Mouse (Mus musculus): ENCODE measurements at regions not wholly inside any gene's neighbourhood (a gene's known extent, or its start where the extent isn't known, plus 50 kb on each side); places are given as distances from the start of the nearest gene placed in this dataset.

DNA sequence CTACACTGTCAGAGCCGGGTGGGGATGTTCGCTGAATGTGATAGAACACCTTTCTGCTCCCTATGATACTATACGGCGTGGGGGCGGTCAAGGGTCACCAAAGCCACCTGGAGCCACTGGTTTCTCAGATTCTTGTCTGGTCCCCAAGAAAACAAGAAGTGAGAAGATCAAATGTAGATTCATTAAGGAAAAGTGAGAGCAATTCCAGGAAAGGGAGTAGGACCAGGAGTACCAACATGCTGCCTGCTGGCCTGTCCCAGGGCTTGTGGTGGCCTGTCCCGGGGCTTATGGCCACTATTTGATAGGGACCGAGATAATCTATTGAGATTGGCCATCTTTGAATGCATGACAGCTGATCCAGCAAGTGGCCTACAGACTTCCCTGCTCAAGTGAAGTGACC lies 58.8 kb upstream of the Fut8 start:
- no peak for TF ChIP-seq GATA1 (IDR thresholded peaks at IDR 0.05; ENCODE audit: low read length)

DNA sequence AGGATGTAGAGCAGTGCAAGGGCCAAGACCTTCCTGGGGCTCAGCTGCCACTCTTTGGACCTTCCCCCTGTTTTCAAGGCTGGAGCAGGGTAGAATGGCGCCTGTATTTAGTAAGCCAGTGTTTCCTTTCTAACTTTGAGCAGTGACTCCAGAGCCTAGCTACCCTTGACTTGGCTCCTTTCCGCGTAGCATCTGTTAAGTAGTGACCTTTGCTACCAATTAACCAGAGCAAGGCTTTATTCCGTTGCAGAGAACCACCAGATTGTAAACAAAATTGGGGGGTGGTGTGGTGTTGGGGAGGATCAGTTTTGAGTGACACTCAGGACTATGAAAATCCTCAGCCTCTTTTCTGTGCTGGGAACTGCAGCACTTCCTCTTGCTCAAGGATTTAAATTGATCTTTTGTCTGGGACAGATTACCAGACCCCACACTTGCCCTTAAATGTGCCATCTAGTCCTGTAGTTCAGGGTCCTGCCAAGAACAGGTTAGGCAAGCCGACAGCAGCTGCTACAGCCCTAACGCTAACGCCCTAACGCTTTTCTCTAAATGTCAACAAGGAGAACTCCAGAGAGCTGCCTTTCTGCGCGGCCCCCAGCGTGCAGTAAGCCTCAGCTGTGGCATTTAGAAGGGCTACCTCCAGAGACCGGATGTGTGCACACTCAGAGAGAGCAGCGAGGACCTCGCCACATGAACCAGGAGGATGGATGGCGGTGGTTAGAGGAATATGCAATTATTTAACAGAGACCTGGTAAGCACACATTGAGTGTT lies 59.9 kb upstream of the Fut8 start:
- no peak for TF ChIP-seq GATA1 (IDR thresholded peaks at IDR 0.05; ENCODE audit: low read length)

DNA sequence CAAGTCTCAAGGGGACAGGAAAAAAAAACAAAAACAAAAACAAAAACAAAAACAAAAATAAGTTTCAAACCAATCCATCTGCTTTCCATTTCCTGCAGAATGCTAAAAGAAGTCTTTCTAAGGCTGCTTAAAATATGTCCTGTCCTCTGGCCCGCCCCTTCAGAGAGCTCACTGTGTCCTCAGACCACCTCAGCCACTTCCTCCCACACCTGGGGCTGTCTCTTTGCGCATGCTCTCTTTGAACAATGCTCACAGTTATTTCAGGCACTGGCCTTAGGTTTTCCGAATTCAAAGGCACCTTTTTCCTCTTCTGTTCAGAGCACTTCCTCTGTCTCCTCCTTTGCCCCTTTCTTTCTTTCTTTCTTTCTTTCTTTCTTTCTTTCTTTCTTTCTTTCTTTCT lies 60.6 kb upstream of the Fut8 start:
- no peak for TF ChIP-seq GATA1 (IDR thresholded peaks at IDR 0.05; ENCODE audit: low read length)

DNA sequence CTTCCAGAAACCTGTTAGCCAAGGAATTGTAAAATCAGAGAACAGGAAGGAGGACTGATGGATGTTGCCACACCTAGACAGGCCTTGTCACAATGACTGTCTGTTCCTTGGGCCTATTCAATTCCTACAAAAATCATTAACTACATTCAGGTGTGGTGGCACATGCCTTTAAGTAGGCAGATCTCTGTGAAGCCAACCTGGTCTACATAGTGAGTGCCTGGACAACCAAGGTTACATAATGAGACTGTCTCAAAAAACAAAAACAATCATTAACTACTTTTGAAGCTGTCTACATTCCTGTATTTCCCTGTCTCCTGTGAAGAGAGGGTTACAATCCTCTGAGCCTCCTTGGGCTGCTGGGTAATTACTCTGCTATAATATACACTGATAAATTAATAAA lies 63.9 kb upstream of the Fut8 start:
- no peak for TF ChIP-seq GATA1 (IDR thresholded peaks at IDR 0.05; ENCODE audit: low read length)

DNA sequence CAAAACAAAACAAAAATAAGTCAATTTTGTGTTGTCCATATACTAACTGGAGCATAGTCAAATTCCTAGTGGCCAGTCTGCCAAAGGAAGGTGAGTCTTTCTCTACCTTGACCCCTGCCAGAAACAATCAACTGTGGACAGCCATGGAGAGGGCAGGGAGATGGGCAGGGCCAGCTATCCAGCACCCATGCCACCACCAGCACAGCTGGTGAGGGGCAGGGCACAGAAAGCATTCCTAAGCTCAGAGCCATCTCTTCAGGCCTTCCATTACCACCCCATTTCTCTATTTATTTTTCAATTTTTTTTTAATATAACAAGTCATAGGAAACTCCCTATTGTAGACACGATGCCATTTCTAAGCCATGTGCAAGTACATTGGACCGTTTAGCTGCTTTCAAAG lies 65.4 kb upstream of the Fut8 start:
- TF ChIP-seq GATA1 (IDR thresholded peaks at IDR 0.05; ENCODE audit: low read length) = no peak

DNA sequence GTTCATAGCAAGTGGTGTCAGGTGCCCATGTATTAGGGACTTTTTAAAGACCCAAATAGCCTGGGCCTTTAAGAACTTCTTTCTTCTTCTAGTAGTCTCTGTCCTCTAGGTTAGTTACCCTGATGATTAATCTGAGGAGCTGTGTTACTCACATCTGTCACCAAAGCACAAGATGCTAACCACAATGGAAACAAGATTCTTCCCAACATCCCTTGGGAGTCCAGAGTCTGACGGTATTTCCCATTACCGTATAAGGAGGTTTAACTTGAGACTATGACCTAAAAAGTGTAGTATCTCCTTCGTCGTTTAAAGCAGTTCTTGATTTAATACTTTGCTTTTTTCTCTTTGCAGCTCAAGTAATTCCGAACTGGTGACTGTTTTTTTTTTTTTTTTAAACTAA lies 67.7 kb upstream of the Fut8 start:
- no peak for TF ChIP-seq GATA1 (IDR thresholded peaks at IDR 0.05; ENCODE audit: low read length)

DNA sequence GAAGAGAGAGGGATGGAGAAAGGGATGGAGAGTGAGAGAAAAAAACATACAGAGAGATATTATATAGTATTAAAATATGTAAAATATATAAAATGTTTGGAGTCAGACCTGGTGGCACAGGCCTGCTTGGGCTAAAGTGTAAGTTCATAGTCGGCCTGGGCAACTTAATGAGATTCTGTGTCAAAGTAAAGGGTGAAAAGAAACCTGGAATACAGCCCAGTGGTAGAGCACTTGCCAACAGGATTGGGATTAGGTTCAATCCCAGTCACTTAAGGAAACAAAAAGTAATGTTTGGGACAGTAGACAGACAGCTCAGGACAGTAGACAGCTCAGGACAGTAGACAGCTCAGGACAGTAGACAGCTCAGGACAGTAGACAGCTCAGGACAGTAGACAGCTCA lies 69.6 kb upstream of the Fut8 start:
- TF ChIP-seq GATA1 (IDR thresholded peaks at IDR 0.05; ENCODE audit: low read length) = no peak

DNA sequence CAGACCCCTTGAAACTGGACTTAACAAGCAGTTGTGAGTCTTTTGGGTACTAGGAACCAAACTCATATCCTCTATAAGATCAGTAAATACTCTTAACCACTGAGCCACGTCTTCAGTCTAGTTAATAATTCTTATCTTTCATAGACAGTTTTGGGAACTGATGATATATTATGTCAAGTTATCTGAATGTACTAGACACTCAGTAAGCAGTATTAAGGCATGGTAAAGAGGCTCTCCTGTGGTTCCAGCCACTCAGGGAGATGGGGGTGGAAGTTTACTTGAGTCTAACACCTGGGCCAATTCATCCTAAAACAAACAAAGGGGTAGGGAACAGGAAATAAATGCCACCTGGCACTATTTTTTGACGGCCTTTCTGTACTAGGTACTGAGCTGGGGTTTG lies 81.2 kb upstream of the Fut8 start:
- TF ChIP-seq GATA1 (IDR thresholded peaks at IDR 0.05; ENCODE audit: low read length) = peak; percentile 57

DNA sequence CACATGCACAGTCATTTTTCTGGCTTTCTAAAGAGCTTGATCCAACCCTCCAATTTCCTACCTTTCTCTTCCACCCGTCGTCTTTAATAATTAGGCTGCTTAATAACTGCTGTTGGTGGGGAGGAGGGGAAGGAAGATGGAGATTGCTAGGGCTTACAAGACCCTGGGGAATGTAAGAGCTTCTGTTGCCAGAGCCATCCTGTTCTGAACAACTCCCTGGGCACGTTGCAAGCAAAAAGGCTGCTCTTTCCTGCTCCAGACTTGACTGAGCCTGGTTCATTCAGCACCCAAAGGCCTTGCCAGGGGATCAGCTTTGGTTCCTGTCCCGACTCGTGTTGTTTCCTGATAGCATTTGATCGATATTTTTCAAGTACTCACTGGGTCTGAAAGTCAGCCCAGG lies 82.3 kb upstream of the Fut8 start:
- no peak for TF ChIP-seq GATA1 (IDR thresholded peaks at IDR 0.05; ENCODE audit: low read length)

DNA sequence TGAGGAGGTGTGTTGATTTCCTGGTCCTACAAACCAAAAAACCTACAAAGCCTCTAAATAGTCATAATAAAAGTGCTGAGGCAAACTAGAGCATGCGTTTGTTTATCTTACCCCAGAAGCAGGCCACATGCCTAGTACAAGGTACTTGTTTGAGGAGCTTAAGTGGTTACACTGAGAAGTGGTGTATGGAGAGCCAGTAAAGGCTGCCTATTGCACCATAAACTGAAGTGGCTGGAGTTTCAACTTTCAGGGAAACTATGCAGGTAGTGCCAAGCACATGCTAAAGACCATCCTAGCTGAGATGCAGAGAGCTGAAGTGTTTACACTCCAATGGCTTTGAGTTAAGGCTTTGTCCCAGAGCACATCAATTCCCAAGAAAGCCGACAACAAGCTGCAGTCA lies 86.5 kb upstream of the Fut8 start:
- TF ChIP-seq GATA1 (IDR thresholded peaks at IDR 0.05; ENCODE audit: low read length) = no peak

DNA sequence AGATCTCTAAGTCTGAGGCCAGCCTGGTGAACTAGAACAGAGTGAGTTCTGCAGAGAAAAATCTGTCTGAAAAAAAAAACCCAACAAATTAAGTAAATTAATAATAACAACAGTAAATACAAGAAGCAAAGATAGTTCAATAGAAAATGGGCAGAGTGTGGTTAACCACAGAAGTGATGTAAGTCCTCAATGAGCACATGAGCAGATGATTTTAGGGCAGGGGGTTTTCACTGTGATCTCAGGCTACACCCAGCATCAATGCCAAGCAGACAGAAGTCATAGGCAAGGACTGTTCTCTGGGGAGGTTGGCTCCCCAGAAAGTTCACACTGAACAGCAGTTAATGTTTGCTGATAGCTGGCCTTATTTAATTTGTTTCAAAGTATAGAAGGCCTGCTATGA lies 88.1 kb upstream of the Fut8 start:
- TF ChIP-seq GATA1 (IDR thresholded peaks at IDR 0.05; ENCODE audit: low read length) = no peak

DNA sequence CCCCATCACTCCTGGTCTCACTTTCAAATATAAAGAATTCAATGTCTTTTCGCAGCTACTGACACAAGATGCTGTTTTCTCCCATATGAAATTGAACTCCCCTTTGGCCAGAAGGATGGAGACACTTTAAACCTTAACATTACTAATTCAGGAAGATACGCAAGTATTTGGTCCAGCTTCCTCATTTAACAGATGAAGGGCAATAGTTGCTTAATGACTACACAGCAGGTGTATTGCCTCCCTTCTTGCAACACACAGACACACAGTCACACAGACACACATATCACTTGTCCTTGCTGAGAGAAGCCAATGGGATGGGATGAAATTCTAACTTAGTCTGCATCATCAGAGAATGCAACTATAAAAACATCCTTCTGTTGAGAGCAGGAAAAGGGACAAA lies 89.8 kb upstream of the Fut8 start:
- TF ChIP-seq GATA1 (IDR thresholded peaks at IDR 0.05; ENCODE audit: low read length) = no peak

DNA sequence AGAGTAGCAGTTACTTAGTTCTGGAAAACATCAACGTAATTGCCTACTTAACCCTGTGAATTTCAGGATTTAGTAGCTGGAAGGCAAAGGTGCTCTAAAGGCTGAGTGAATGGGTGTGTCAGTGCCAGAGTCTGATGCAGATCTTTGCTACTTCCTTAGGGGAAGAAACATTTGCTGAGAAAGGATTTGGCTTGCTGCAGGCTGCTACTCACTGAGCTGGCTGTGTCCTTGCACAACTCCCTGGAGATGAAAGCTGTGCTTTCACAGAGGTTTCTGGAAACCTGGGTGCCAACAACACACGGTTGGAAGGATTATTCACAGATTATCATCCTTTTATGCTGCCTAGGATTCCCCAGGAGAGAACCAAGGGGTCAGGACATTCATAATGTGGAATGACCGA lies 94.0 kb upstream of the Fut8 start:
- no peak for TF ChIP-seq GATA1 (IDR thresholded peaks at IDR 0.05; ENCODE audit: low read length)

DNA sequence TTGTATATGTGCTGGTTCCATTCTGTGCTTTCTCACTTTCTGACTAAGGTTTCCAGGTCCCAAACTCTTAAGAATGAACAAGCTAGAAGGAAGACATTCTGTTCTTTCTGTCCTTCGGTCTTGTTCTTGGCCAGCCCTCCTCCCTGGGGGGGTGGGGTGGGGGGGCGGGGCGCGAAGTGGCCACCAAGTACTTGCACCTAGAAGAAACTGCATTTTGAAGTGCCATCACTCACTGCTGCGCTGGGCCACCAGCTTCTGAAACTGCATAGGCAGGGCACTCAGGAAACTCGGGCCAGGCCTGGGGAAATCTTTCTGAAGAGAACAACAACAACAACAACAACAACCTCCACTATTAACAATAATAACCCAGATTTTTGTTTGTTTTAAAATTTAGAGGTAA lies 94.4 kb upstream of the Fut8 start:
- TF ChIP-seq GATA1 (IDR thresholded peaks at IDR 0.05; ENCODE audit: low read length) = no peak

DNA sequence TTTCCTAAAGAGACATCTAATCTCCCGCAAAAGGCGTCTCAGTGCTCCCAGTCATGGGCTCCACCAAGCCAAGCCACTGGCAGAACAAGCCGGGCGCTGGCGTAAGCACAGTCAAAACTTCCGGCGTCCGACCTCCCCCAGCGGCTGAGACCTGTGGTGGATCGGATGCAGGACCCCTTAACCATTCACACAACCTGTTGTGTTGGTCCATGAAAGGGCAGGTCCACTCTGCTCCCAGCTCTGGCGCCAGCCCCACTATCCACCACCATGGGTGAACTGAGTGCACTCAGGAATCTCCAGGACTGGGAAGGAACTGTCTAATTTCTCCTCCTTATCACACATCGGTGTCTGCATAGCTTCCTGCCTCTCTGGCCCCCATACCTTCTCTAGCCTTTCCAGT lies 94.8 kb upstream of the Fut8 start:
- TF ChIP-seq GATA1 (IDR thresholded peaks at IDR 0.05; ENCODE audit: low read length) = no peak

DNA sequence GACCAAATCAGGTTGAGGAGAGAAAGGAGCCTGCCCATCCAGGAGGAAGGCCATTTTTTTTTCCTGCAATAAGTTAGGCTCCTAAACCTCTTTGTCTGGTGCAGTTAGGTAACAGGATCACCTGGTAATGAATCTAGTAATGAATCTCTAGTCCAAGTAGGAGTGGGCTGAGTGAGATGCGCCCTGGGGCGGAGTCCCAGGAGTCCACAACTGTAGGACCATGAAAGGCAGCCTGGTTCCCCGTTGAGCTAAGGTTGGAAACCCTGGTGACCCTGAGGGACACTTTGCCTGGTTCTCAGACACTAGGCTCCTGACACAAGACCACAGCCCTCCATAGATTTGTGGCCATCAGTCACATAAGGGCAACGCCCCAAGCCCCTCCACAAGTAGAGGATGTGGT lies 95.7 kb upstream of the Fut8 start:
- no peak for TF ChIP-seq GATA1 (IDR thresholded peaks at IDR 0.05; ENCODE audit: low read length)

DNA sequence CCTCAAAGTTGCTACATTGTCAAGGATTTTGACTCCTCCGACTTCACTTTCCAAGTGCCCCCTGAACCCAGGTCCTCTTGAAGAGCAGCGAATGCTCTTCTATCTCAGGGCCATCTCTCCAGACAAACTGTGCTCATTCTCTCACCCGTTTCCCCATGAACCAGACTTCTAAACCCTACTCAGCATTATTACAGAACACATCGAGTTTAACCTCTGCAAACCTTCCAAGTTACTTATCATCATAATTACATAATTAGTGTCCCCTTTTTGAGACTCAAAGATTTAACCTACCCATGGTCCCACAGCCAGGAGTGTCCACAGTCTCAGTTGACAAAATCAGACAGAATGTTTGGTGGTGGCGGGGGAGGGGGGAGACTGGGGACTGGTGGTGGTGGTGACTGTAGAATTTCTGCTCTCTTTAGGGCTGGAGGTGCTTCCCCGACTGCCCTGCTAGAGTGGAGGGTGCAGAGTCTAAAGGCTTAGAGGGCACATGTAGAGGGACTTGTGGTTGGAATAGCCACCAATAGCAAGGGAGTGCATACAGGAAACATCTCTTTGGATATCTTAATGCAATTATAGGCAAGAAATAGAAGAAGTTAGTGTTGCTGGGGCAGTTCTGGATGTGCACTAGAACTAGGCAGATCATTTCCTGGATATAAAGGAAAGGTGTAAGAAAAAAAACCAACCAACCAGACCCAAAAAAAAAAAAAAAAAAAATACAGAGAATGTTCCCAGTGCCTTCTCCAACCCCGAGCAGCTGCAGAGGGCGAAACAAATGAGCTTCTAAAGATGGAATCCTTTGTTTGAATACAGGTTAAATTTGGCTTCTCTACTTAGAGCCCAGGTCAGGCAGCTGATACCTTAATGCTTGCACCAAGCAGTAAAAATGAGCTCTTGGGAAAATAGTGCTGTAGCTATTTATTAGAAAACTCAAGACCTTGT lies 96.4 kb upstream of the Fut8 start:
- no peak for TF ChIP-seq GATA1 (IDR thresholded peaks at IDR 0.05; ENCODE audit: low read length)
